Mouse (Mus musculus) embryonic fibroblast, embryonic 13.5 days (primary cell): ENCODE results near the gene Zan.
A peak's percentile ranks its signal among the peaks of the same experiment; 100 is the strongest.

Source experiments
- CTCF ChIP-seq: IDR thresholded peaks from 2 replicates; pipeline ENCODE4 v1.5.1; 2011; ENCODE audit warnings: mild to moderate bottlenecking, control low read depth, low read length, moderate library complexity, borderline replicate concordance; ENCODE audit not compliant: insufficient read depth
- POLR2A ChIP-seq: IDR thresholded peaks from 2 replicates; pipeline ENCODE4 v1.6.1; 2011; ENCODE audit warnings: low read depth, mild to moderate bottlenecking, control low read depth, low read length, moderate library complexity

- peak; percentile 94 for TF ChIP-seq POLR2A
- no peak for TF ChIP-seq CTCF
These were observed 127.3 kb downstream of the Zan start, which contains the start of gene Ephb4 for GRCm38 (mm10) chr5:137349384-137350204.
